Mouse (Mus musculus) bone marrow macrophage, adult 2 months (primary cell): ENCODE measurements at regions not wholly inside any gene's neighbourhood (a gene's known extent, or its start where the extent isn't known, plus 50 kb on each side); places are given as distances from the start of the nearest gene placed in this dataset.

Source experiments
- CTCF ChIP-seq: IDR thresholded peaks from 2 replicates; pipeline ENCODE4 v1.5.1; 2012; ENCODE audit warnings: low read depth, mild to moderate bottlenecking, low read length, moderate library complexity
- POLR2A ChIP-seq: IDR thresholded peaks from 2 replicates; pipeline ENCODE4 v1.6.1; 2012; ENCODE audit warnings: mild to moderate bottlenecking, low read depth, low read length, borderline replicate concordance

GRCm38 (mm10) chr4:150726539-150726938, 74.6 kb upstream of the Slc45a1 start:
- TF ChIP-seq CTCF (no peak), POLR2A (no peak)
